Mouse (Mus musculus) olfactory bulb, adult 2 months (tissue): Measurements from ENCODE around the gene Rfc1.

ENCODE experiments used
- CTCF ChIP-seq: fragments of 200-500 bp; IDR thresholded peaks from 2 replicates; pipeline ENCODE4 v1.5.1; 2012; ENCODE audit warnings: low read depth, mild to moderate bottlenecking, low read length, moderate library complexity; ENCODE audit not compliant: insufficient read depth
- POLR2A ChIP-seq: fragments of 200-500 bp; IDR thresholded peaks from 2 replicates; pipeline ENCODE4 v1.6.1; 2012; ENCODE audit warnings: mild to moderate bottlenecking, low read depth, low read length, moderate library complexity; ENCODE audit not compliant: insufficient read depth

GRCm38 (mm10) chr5:65224056-65224455 is 111.4 kb downstream of the Rfc1 start:
- TF ChIP-seq POLR2A (no peak), CTCF (no peak)
